Mouse (Mus musculus): ENCODE results near the gene Prkag1.

The Prkag1 gene

DNA sequence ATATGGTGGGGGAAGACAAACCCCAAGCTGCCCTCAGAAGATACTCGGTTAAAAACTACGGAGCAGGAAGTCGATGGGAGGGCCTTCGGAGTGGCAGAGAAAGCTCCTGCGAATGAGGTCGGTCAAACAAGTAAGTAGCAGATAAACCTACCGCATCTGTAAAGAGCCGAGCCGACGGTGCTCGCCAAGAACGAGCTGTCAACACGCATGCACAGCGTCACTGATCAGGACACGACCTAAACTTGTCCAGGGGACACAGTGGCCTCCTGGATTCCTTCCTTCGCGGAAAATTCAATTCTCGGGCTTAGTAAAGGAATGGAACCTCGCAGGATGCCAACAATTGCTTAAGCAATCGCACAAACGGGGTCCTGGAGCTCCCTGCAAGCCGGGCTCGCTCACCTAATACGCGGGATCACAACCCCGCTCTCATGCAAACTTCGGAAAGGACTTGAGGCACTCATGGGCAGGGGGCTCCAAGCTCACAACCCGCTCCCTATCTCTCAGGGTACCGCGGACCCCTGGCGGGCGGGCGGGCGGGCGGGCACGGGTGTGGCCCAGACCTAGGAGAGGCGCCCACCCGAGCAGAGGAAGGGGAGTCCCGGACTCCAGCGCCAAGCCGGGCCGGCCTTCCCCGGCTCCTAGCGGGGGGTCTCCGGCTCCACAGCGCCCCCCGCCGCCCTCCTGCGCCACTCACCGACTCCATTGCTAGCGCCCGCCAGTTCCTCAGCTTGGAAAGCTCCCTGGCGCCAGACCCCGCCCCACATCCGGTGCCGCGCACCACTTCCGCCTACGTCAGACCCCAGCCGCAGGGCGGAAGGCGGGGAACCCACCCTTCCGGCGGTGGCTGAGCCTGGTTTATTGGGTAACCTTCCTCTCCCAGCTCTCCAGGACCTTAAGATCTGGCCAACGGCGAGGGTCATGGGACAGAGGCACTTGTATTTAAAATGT, at the start of gene Prkag1:
Prkag1 (minus strand) TSS at position 786 of the 948 bp plus-strand sequence.
- DNase-seq (ENCODE audit: low spot score in 2 of 2): peak; percentile 95 to 96

DNA sequence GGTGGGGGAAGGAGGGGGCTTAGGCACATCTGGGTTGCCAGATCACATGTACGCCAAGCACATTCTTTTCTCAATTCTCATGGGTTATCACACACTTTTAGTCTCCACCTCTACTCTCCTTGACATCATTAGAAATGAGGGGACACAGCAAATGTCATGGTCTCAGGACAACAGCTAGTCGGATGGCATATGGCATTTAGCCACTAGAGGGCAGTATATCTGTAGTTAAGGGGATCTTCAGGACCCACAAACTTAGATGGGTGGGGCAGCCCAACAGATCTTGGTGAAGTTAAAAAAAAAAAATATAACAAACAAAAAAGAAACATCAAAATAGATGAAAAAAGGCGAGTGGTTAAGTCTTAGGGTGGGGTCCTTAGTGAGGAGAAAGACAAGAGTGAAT, 46.0 kb upstream of the Prkag1 start:
- DNase-seq (ENCODE audit: low spot score in 2 of 2): peak in 1 of 2 experiments; percentile 72

DNA sequence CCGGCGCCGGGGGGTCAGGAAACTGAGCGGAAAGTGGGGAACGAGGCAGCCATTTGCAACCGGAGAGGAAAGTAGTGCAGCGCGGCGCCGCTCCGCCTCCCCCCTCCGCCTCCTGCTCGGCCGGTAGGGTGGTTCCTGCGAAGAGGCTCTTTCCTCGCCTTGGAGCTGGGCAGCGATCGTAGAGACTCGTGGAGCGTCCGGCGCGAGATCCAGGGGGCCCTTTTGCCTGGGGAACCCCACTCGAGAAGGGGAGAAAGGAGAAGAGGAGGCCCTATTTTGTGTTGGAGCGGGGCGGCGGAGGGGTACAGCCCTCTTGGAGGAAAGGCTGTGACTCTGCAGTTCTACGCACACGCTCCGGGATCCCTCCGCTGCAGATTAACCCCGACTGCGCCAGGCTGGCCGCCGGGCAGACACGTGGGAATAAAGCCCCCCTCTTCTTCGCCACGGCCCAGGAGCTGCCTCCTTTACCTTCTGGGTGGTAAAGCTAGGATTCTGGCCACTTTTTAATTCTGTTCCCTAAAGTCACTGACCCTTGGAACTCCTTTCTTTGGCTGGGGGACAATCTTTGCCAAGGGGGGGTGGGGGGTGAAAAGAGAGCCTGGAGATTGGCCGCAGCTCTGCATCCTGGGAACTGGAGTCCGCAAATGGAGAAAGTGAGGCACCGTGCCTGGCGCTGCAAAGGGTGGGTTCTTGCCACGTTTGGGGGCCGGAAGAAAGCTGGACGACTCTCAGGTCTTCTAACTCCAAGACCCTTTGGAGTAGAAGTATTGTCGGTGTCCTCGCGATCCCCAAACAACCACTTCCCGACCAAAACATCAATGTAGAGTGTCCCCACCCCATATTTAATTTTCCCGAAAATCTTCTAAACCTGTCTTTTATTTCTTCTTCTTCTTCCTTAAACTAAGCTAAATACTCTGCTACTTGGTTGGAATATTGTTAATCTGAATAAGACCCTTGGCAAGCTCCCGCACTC, 40.9 kb upstream of the Prkag1 start:
- DNase-seq (ENCODE audit: low spot score in 2 of 2): peak; percentile 78 to 92

DNA sequence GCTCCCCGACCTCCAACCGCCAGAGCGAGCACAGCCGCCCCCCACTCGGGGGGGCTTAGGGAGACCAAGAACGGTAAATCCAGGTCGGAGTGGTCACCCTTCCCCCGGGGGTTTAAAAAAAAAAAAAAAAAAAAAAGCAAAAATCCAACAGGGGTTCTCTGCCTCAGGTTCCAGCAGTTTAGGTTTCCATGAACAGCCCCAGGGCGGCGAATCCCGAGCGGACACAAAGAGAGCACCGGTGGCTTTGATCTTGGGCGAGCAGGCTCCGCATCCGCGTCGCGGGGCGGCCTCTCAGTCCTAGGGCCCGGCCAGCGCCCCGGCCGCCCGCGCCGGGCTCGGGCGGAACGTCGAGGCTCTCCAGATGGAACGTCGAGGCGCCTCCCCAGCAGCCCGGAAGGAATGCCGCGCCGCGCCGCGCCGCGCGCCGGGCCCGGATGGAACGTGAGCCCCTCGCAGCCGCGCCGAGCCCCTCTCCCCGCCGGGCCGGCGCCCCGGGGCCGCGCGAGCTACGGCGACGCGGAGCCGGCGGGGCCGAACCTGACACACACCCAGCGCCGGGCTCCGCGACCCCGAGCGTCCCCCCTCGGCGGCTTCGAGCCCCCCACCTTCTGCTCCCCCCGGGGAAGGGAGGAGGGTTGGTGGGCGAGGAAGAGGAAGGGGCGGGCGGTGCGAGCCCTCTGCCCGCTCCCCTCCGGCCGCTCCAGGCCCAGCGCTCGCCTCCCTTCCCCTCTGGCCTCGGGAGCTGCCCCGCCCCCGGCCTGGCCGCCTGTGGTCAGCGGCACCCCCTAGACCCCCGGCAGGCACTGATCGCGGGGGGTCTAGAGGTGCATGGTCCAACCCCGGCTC, 40.0 kb upstream of the Prkag1 start, which contains the start of gene Kmt2d:
Kmt2d (minus strand) TSS at position 135 of the 846 bp plus-strand sequence.
- no peak for DNase-seq (ENCODE audit: low spot score in 2 of 2)

DNA sequence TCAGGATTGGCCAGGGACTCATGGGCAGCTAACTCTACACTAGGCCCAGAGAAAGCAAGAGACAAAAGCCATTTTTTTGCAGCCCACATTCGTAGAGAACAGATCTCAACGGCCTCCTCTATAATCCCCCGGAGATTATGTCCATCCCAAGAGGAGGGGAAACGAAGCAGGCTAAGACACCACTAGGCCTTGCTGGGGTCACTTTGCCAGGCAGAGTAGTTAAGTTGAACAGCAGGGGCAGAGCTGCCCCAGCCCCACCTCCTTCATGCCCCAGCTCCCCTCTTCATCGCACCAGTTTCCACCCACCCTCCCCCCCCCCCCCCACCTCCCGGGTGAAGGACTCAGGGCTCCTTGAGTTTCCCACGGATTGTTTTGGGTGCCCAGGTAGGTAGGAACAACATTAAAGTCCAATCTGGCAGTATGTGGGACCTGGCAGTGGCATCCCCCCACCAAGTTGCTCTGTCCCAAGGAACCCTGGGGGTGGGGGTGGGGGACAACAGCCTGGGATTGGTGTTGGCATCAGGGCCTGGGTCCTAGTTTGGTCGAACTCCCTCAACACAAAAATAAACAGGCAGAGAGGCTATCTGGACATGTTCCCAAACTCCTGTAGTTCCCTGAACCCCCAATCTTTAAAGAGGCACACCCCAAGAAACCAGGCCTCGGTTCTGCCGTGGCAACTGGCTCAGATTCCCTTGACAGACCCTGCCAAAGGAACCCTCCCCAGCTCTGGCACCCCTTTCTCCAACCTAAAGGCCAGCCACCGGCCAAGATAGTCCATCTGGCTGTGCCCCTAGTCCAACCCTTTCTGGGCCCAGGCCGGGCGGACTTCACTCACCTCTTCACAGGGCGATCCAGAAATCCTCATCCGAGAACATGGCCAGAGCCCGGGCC, 39.1 kb upstream of the Prkag1 start:
- peak in 1 of 2 experiments; percentile 55 for DNase-seq (ENCODE audit: low spot score in 2 of 2)

DNA sequence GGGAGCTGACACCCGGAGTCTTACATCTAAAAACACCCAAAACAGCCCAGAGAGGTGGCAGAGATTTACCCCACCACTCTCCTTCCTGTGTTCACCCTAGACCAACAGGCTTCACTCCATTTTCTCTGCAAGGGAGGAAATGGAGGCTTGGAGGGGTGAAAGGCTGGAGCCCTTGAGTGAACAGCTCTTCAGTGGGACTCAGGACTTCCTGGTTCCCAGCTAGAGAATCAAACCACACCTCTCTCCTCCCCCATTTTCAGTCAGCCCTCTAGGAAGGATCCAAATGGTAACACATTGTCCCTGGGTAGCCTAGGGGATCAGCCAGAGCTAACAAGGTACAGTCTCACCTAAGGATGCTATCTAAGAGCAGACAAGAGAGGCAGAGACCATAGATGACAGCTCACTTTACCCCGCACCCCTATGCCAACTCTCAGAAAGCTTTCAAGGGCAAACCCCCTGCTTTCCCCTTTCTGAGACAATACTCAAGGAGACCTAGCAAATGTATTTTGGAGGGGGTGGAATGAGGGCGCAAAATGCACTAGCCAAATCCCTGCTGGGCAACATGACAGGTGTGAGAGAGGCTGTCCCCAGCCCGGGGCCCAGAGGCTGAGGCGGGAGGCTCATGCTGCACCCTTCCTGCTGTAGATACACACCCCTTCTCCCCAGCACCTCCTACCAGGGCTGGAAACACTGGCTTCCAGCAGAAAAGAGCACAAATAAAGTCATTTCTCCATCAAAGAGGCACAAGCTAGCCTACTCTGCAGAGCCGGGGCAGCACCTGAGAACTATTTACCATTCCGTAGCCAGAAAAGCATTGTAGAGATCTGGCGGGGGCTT, 38.2 kb upstream of the Prkag1 start:
- DNase-seq (ENCODE audit: low spot score in 2 of 2): no peak

DNA sequence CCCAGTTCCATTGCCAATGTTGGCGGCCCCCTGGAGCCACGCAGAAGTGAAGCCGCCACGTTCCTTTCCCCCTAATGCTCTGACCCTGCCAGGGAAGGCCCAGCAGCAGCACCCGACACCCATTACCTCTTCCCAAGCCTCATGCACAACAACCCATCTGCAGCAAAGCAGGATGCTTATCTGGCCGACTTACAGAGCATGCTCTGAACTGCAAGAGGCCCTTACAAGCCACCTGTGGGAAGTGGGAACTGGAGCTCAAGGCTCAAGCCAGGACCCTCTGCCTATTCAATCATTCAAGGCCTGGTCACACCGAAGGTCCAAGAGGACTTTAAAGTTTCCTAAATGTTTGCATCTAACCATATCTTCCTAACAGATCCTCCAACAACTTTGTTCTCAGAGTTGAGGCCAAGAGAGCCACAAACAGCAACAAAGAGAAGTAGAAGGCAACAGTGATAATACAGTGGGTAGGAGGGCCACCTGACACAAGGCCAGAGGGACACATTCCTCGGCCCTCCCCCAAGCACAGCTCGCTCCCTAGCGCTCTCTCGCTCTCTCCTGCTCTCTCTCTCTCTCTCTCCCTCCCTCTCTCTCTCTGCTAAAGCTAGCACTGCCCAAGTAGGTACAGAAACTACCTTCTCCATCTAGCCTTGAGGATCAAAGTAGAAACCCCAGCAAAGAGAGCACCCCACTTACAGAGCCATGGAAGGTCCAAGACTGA, 37.2 kb upstream of the Prkag1 start:
- no peak for DNase-seq (ENCODE audit: low spot score in 2 of 2)

DNA sequence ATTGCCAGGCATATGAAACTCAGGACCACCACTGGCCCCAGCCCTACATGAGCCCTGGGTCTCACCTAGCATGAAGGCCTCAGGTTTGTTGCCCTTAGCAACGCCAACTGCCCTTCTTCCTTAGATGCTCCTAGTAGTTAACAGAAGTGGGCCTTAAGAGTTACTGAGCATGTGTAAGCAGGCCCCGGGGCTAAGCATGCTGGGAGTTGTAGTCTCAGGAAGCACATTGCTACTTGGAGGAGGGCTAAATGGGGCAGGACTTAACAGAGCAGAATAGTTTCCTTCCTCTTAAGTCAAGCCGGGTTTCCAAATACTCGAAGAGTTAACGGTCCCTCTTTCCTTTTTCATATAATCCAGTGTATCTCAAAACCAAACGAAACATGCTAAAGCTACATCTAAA, 36.0 kb upstream of the Prkag1 start:
- no peak for DNase-seq (ENCODE audit: low spot score in 2 of 2)

DNA sequence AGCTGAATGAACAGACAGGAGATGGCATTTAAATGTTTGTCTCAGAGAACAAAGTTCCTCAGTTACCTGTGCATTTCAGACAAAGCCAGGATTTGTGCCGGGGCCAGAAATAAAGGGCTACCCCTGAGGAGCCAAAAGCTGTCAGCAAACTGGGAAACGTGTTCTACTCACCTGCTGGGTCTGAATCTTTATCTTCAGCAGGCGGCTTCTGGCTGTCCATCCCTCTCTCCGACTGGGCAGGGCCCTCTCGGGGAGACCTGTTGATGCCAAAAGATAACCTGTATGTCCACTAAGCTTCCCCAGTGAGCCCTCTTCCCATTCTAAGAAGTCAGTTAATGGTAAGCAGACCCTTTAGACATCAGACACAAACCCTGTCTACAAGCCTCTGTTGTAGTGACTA, 35.2 kb upstream of the Prkag1 start:
- DNase-seq (ENCODE audit: low spot score in 2 of 2): no peak

DNA sequence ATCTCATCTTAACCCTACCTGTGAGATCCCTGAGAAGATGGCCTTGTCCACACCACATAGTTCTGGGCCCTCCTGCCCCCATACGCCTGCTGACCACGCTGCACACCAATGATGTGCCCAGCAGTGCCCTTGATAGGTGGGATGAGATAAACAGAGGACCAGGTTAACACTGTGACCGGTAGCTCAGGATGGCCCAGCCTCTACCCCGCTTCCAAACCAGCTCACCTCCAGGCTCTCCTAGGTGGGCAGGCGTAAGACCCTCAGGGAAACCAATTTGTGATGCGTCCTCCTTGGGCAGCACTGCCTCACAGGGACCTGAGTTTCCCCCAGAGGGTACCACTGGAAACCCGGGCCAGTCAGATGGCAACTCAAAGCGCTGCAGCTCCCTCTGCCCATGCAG, 34.5 kb upstream of the Prkag1 start:
- no peak for DNase-seq (ENCODE audit: low spot score in 2 of 2)

DNA sequence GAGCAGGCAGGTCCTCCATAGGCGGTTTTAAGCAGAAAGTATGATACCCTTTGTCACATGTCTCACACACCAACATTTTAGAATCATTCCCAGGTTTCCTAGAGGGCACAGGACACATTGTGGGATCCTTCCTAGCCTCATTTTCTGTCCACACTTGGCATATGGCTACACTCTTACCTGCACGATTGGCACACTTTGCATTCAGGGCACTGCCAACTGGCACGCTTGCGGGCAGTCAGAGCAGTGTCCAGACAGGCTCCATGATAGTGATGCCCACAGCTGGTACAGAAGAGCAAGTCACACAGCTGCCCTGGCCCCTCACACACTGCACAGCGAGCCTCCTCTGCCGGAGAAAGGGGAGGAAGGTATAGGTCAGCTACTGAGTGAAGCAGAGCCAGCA, 33.6 kb upstream of the Prkag1 start:
- DNase-seq (ENCODE audit: low spot score in 2 of 2): no peak

DNA sequence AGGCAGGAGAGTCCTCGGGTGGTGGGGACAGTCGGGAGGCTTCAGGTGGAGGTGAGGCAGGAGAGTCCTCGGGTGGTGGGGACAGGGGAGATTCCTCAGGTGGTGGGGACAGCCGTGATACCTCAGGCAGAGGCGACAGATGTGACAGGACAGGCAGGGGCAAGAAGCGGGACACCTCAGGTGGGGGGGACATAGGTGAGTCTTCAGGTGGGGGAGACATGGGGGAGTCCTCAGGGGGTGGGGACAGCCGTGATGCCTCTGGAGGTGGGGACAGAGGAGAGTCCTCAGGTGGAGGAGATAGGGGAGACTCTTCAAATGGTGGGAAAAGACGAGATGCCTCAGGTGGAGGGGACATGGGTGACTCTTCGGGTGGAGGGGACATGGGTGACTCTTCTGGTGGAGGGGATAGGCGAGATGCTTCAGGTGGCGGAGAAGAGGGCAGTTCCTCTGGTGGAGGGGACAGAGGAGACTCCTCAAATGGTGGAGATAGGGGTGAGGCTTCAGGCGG, 32.2 kb upstream of the Prkag1 start:
- no peak for DNase-seq (ENCODE audit: low spot score in 2 of 2)

DNA sequence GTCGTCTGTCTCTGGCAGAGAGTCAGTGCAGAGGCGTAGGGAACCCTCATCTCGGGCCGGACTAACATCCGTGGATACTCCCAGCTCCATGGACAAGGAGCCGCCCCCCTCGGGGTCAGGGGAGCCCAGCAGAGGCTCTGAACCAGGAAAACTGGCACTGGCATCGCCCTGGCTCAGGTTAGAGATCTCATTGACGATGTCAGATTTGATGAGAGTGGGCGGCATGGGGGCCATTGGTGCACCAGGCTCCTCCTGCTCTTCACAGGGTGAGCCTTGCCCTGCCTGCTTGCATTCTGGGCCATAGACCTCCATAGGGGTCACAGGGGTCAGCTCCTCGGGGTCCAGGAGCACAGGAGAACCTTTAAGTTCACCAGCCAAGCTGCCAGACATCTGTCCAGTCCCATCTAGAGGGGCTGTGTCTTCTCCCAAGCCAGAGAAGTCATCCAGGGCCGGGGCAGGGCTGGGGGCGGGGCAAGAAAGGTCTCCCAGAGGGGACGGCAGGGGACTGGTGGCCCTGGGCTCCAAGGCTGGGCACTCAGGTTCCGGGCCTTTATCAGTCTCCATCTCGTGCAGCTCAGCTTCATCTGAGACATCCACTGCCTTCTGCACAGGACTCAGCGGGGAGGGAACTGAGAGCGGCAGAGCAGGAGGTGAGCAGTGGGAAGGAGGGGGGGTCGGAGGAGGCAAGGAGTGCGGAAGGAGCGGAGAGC, 30.5 kb upstream of the Prkag1 start:
- DNase-seq (ENCODE audit: low spot score in 2 of 2): no peak

DNA sequence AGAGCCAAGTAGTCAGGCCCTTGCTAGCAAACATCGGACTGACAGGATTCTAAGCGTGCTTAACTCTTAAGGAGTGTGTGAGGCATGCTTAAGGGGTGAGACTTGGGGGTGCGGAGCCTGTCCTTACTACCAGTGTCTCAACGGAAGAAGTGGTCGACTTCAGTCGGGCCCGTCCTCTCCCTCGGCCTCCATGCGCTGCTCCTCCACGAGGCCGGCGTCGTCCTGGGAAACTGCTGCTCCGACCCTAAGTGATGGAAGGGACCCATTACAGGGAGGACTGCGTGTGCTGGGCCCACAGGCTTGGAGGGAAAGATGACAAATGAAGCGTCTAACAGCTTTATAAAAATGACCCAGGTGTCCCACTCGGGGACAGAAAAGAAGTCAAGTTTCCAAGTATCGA, 29.6 kb upstream of the Prkag1 start:
- no peak for DNase-seq (ENCODE audit: low spot score in 2 of 2)

DNA sequence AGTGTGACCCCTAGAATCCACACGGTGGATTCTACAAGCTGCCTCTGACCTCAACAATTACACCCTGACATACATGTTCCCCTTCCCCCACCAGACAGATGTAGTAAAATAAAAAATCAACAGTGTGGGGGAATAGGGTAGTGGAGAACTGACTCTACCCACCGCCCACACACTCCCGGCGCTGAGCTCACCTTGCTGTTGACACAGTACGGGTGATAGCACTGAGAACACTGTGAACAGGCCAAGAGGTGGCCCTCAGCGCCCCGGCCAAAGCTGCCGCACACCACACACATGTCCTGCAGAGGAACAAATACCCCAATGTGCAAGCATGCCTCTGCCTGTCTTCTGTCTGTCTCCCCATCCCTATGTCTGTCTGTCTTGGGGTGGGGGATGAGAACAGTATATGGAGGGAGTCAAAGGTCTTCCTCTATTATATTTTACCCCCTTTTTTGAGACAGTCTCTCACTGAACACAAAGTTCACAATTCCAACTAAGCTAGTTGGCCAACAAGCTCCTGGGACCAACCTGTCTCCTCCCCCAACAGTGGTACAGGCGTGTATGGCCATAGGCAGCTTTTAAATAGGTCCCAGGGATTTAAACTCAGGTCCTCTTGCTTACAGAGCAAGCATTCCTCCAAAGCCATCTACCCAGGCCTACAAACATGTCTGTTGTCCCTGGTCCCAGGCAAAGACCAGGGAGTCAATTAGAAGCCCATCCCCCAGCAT, 28.2 kb upstream of the Prkag1 start:
- DNase-seq (ENCODE audit: low spot score in 2 of 2): no peak

DNA sequence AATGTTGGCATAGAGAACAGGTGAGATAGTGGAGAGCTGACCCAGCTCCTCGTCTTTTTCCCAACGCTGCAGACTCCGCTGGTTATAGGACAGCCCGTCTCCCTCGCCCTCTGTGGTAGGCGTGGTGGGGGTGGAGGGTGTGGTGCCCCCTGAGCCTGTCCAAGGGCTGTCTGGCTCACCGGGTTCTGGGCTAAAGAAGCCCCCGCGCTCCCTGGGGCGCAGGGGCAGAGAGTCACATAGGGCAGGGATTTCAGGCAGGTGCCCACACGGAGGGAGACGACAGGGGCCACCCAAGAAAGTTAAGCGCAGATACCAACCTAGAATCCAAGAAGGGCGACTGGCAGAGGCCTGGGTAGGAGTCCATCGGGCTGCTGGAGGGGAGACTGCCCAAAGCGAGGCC, 22.9 kb upstream of the Prkag1 start:
- no peak for DNase-seq (ENCODE audit: low spot score in 2 of 2)
